Mouse (Mus musculus) liver, embryonic 14 days (tissue): ENCODE measurements around the gene Olfr1272. TPM values are rescaled to one million over a fixed set of nuclear protein-coding genes. Genes with fewer than 3 reads are reported as not detected.

Experiments
- polyA plus RNA-seq: library from polyadenylated mRNA; depleted of rRNA; stranded (reverse); fragments of >200 nt; gene quantifications from 2 replicates; pipeline ENCODE4 v1.2.3, GENCODE M21; 2012; rRNA removed

Olfr1272 gene
- polyA plus RNA-seq: not detected in 2 replicates

GRCm38 (mm10) chr2:90292741-90293140, at the start of gene Olfr1272:
TSS of gene Olfr1272 (minus strand) at chr2:90292841.

DNA sequence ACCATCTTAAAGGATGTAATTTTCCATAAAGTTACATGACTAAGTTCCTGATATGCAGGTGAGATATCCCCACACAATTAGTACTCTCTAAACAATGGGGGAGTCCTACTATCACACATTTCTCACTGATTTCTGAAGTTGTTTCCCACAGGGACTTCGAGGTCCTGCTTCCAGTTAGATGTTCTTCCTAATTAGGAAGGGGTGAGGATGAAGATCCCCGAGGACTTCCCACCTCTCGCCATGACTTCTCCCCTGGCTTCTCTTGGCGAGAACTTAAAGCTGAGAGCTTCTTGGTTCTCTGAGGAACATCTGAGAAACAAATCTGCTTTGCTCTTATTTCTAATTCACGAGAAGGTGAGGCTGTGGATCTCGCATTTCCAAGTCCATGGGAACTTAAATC, 29.3 kb upstream of the Olfr1272 start, which contains the start of gene Gm13769:
Gene Gm13769, plus strand, starts transcription at position 301 of the 400 bp plus-strand sequence.

GRCm38 (mm10) chr2:90270932-90271331, 21.7 kb downstream of the Olfr1272 start, which contains the start of gene Olfr1271:
TSS of gene Olfr1271 (minus strand) at chr2:90271032.

DNA sequence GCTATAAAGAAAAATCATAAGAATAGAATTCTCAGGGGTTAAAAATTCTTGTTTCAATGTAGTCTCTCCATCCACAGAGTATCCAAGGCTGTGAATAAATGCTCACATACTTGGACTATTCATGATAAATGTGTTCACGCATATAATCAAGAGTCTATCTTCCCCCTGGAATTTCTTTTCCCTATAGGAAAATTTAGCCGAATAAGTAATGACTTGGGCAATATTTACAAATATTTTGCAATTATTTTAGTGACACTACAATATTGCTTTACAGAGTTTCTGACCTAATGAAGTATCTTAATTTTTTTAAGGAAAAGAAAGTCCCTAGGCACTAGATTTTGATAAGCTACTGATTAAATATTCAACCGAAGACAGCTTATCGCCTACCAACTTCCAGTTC, 35.1 kb downstream of the Olfr1272 start, which contains the start of gene Olfr142:
Gene Olfr142, minus strand, starts transcription at position 101 of the 400 bp plus-strand sequence.

Other genes starting within 250 kb of the Olfr1272 start
- not detected in 2 replicates for gene Olfr140, start 229.2 kb downstream of the Olfr1272 start, polyA plus RNA-seq
- gene Olfr1269, start 171.4 kb downstream of the Olfr1272 start, polyA plus RNA-seq: not detected in 2 replicates
- gene Olfr32, start 150.5 kb downstream of the Olfr1272 start, polyA plus RNA-seq: not detected in 2 replicates
- gene Olfr1270, start 139.8 kb downstream of the Olfr1272 start, polyA plus RNA-seq: not detected in 2 replicates
- gene Olfr1506, start 68.3 kb downstream of the Olfr1272 start, polyA plus RNA-seq: not detected in 2 replicates
- not detected in 2 replicates for gene Olfr142, start 35.2 kb downstream of the Olfr1272 start, polyA plus RNA-seq
- not detected in 2 replicates for gene Olfr1271, start 21.8 kb downstream of the Olfr1272 start, polyA plus RNA-seq
- gene Gm13769, start 29.4 kb upstream of the Olfr1272 start, polyA plus RNA-seq: not detected in 2 replicates
- not detected in 2 replicates for gene Olfr1274-ps, start 105.8 kb upstream of the Olfr1272 start, polyA plus RNA-seq